Comparison of ENCODE assay signal across 8 mouse cellular contexts in the genomic region with DNA sequence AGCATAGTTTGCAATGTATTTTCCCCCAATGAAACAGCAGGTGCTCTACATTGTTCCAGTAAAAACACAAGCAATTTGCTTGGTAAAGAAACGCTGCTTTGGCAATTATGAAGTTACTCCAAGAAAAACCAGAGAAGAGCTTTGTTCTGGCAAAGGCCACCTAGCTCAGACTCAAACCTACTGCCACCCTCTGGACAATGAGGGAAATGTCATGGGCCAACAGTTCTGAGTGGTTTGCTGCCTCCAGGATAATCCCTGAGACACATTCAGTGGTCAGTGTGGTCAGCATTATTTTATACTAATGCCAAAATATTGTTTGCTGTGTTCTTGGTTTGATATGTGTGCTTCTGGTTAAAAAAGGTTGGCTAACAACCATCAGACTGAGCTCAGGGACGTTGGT. TPM values are rescaled to one million over a fixed set of nuclear protein-coding genes. Genes with fewer than 3 reads are reported as not detected.
DNase-seq lines count a peak whose midpoint lies in the region; ATAC-seq and TF ChIP-seq lines count a peak whose summit lies in the region.

No protein-coding gene starts in this region.

- H3K9me3 ChIP-seq in kidney, embryonic 15.5 days (replicated peaks): no peaks in the 10 kb centered on the region
- no peaks in the 10 kb centered on the region for H3K9me3 ChIP-seq in lung, postnatal 0 days (ENCODE audit: low read length)

- ATAC-seq in kidney, embryonic 15.5 days (replicated peaks; ENCODE audit: low FRiP score): 0 out of 2 replicates have a peak, but pooled peaks have one; percentile 54
- peak; percentile 59 for ATAC-seq in lung, postnatal 0 days

- H3K9ac ChIP-seq in kidney, embryonic 15.5 days: no peak overlapping the region
- H3K9ac ChIP-seq in lung, postnatal 0 days (replicated peaks; ENCODE audit: low read depth): no peak overlapping the region

- peak; percentile 76 for TF ChIP-seq CTCF in gastrocnemius, adult 2 months (IDR thresholded peaks at IDR 0.05)
- peak; percentile 86 for TF ChIP-seq CTCF in lung, postnatal 0 days (IDR thresholded peaks at IDR 0.05)
- peak; percentile 59; the same call in 1 of the 2 replicates for TF ChIP-seq CTCF in small intestine, adult 2 months (IDR thresholded peaks at IDR 0.05; ENCODE audit: extremely low read depth, insufficient read length, insufficient replicate concordance, low read depth, low read length)

- intact Hi-C loops in gastrocnemius, adult 2 months (cut with DNase I): loop anchor here (10.0 kb wide), 1 partner anchor 282 kb away; no protein-coding TSS in a partner anchor
- intact Hi-C loops in gastrocnemius, postnatal 36 days (cut with DNase I): no loop called here

- no peak overlapping the region for H3K4me3 ChIP-seq in gastrocnemius, adult 2 months
- H3K4me3 ChIP-seq in kidney, embryonic 15.5 days (replicated peaks): no peak overlapping the region
- H3K4me3 ChIP-seq in lung, postnatal 0 days (ENCODE audit: low read depth, low read length): no peak overlapping the region
- H3K4me3 ChIP-seq in small intestine, adult 2 months (ENCODE audit: low read depth, low read length): no peak overlapping the region

- H3K4me2 ChIP-seq in kidney, embryonic 15.5 days: no peak overlapping the region
- H3K4me2 ChIP-seq in lung, postnatal 0 days (replicated peaks; ENCODE audit: low read depth, low read length): no peak overlapping the region

- no peaks in the 10 kb centered on the region for H3K36me3 ChIP-seq in kidney, embryonic 15.5 days
- no peaks in the 10 kb centered on the region for H3K36me3 ChIP-seq in lung, postnatal 0 days (ENCODE audit: insufficient read depth, low read length)
- peaks cover 2% of the 10 kb centered on the region for H3K36me3 ChIP-seq in small intestine, adult 2 months (ENCODE audit: control insufficient read depth, insufficient read depth, low read length)

- H3K4me1 ChIP-seq in kidney, embryonic 15.5 days: no peaks in the 10 kb centered on the region
- H3K4me1 ChIP-seq in lung, postnatal 0 days (ENCODE audit: insufficient read depth, low read depth, low read length): no peaks in the 10 kb centered on the region
- no peaks in the 10 kb centered on the region for H3K4me1 ChIP-seq in small intestine, adult 2 months (ENCODE audit: control insufficient read depth, insufficient read depth, insufficient read length, low read length)

- TF ChIP-seq POLR2A in small intestine, adult 2 months (IDR thresholded peaks at IDR 0.05; ENCODE audit: low read depth, low read length): no peak

- no peak for TF ChIP-seq EP300 in lung, postnatal 0 days (IDR thresholded peaks at IDR 0.05)

- WGBS in kidney, embryonic 15.5 days: 57% methylated on average over 2 of the region's 2 CpGs
- 39% methylated on average over 2 of the region's 2 CpGs for WGBS in lung, postnatal 0 days
- 35% methylated on average over 2 of the region's 2 CpGs for WGBS in small intestine, adult 2 months

- peak; percentile 44 for DNase-seq in gastrocnemius, adult 2 months
- DNase-seq in gastrocnemius, postnatal 36 days: no peak
- DNase-seq in 3134 (ENCODE audit: extremely low read depth, insufficient read length, low spot score) (peak; percentile 24), ZHBTc4 (ENCODE audit: low read depth, low spot score) (peak; percentile 61)
- DNase-seq in embryo, embryonic 10.5 days (ENCODE audit: low spot score): peak; percentile 69
- peak; percentile 78 for DNase-seq in lung, postnatal 0 days (ENCODE audit: low spot score)

- no peak overlapping the region for H3K27ac ChIP-seq in gastrocnemius, adult 2 months
- no peak overlapping the region for H3K27ac ChIP-seq in kidney, embryonic 15.5 days
- H3K27ac ChIP-seq in lung, postnatal 0 days (ENCODE audit: low read length): no peak overlapping the region
- no peak overlapping the region for H3K27ac ChIP-seq in small intestine, adult 2 months (ENCODE audit: insufficient read depth, low read depth, low read length)

- H3K27me3 ChIP-seq in kidney, embryonic 15.5 days: no peaks in the 10 kb centered on the region
- no peaks in the 10 kb centered on the region for H3K27me3 ChIP-seq in lung, postnatal 0 days (replicated peaks; ENCODE audit: insufficient read depth, low read length)
- no peaks in the 10 kb centered on the region for H3K27me3 ChIP-seq in small intestine, adult 2 months (ENCODE audit: control insufficient read depth, insufficient read depth, low read length)

RNA-seq across cellular contexts. Expression of a gene that starts 25.6 kb away (rescaled TPM):
- under 1 TPM; 0.51 to 0.78 TPM for total RNA-seq in gastrocnemius, adult 2 months (2021)
- under 1 TPM; 0.20 to 0.57 TPM for total RNA-seq in gastrocnemius, postnatal 36 days (2021)
- 3.4 and 3.5 TPM in 2 replicates for polyA plus RNA-seq in kidney, embryonic 15.5 days (2015; fragmentation: Nextera tagmentation; extraction: Ambion mirVana)
- 2.1 and 2.6 TPM in 2 replicates for polyA plus RNA-seq in lung, postnatal 0 days (2015; fragmentation: Nextera tagmentation; extraction: Ambion mirVana)
- polyA plus RNA-seq in small intestine, adult 2 months (2012; rRNA removed): 4.8 and 14.1 TPM in 2 replicates

RNA-seq across cellular contexts. Expression of a gene that starts 56.0 kb away (rescaled TPM):
- total RNA-seq in gastrocnemius, adult 2 months (2021): 10 to 100 TPM; 64.8 to 79.9 TPM
- 10 to 100 TPM; 60.4 to 70.4 TPM for total RNA-seq in gastrocnemius, postnatal 36 days (2021)
- polyA plus RNA-seq in kidney, embryonic 15.5 days (2015; fragmentation: Nextera tagmentation; extraction: Ambion mirVana): 399 and 467 TPM in 2 replicates
- 324 and 325 TPM in 2 replicates for polyA plus RNA-seq in lung, postnatal 0 days (2015; fragmentation: Nextera tagmentation; extraction: Ambion mirVana)
- 0.23 and 0.55 TPM in 2 replicates for polyA plus RNA-seq in small intestine, adult 2 months (2012; rRNA removed)

Comparison
In these comparisons a context has a peak if more than half of its experiments do, and no peak if none do; other contexts are left out.
1. DNase-seq: peak in gastrocnemius, adult 2 months (single experiment), 3134 (single experiment), ZHBTc4 (single experiment), embryo, embryonic 10.5 days (single experiment) and lung, postnatal 0 days (single experiment); none in gastrocnemius, postnatal 36 days (0 of 2).
2. RNA of a gene that starts 56.0 kb away (polyA plus RNA-seq): 399 to 467 TPM in kidney, embryonic 15.5 days and 324 to 325 TPM in lung, postnatal 0 days; 0.23 to 0.55 TPM in small intestine, adult 2 months; every median in the first group is over 100 times any median in the second.
3. Peak in every context shown above with its lines, with median percentiles within 50 percentile points of each other: CTCF ChIP-seq.